Mouse (Mus musculus) embryonic facial prominence, embryonic 15.5 days (tissue): ENCODE results near the gene Plvap. TPM values are rescaled to one million over a fixed set of nuclear protein-coding genes. Genes with fewer than 3 reads are reported as not detected.

ENCODE experiments used
- ATAC-seq: fragments of 200-750 bp; cut with Nextera tagmentation; 2 replicates; pipeline ENCODE4 v1.8.0; 2017; ENCODE audit warnings: low read depth, moderate TSS enrichment; ENCODE audit not compliant: insufficient number of reproducible peaks, low FRiP score, low TSS enrichment
- H3K27ac ChIP-seq: fragments of 300-500 bp; sonication (generic); replicated peaks from 2 replicates; pipeline ENCODE4 v1.5.1; 2015; ENCODE audit warnings: mild to moderate bottlenecking, inconsistent platforms
- H3K27me3 ChIP-seq: fragments of 300-500 bp; sonication (generic); 2 replicates; pipeline ENCODE4 v1.6.1; 2015; ENCODE audit warnings: inconsistent platforms
- H3K36me3 ChIP-seq: fragments of 300-500 bp; sonication (generic); 2 replicates; pipeline ENCODE4 v1.6.1; 2015; ENCODE audit warnings: mild to moderate bottlenecking, inconsistent platforms
- H3K4me1 ChIP-seq: fragments of 300-500 bp; sonication (generic); 2 replicates; pipeline ENCODE4 v1.6.1; 2015; ENCODE audit warnings: inconsistent platforms
- H3K4me2 ChIP-seq: fragments of 300-500 bp; sonication (generic); replicated peaks from 2 replicates; pipeline ENCODE4 v1.6.1; 2015; ENCODE audit warnings: mild to moderate bottlenecking, inconsistent platforms
- H3K4me3 ChIP-seq: fragments of 300-500 bp; sonication (generic); replicated peaks from 2 replicates; pipeline ENCODE4 v1.5.1; 2015; ENCODE audit warnings: mild to moderate bottlenecking, inconsistent platforms
- H3K9ac ChIP-seq: fragments of 300-500 bp; sonication (generic); 2 replicates; pipeline ENCODE4 v1.6.1; 2015; ENCODE audit warnings: inconsistent platforms
- H3K9me3 ChIP-seq: fragments of 300-500 bp; sonication (generic); replicated peaks from 2 replicates; pipeline ENCODE4 v1.6.1; 2016; ENCODE audit warnings: inconsistent platforms
- WGBS: fragments of 180-500 bp; shearing (Covaris S2); methylation state at CpG from one replicate; pipeline ENCODE4 v1.1.7; 2015; 5-methylcytosine and 5-hydroxymethylcytosine counted together
- polyA plus RNA-seq: library from polyadenylated mRNA; unstranded; fragments of >200 nt; fragmentation: Nextera tagmentation; extraction: Ambion mirVana; gene quantifications from 2 replicates; pipeline ENCODE4 v1.2.1, GENCODE M21; 2015

The Plvap gene
- polyA plus RNA-seq: 61.4 and 62.8 TPM in 2 replicates

DNA sequence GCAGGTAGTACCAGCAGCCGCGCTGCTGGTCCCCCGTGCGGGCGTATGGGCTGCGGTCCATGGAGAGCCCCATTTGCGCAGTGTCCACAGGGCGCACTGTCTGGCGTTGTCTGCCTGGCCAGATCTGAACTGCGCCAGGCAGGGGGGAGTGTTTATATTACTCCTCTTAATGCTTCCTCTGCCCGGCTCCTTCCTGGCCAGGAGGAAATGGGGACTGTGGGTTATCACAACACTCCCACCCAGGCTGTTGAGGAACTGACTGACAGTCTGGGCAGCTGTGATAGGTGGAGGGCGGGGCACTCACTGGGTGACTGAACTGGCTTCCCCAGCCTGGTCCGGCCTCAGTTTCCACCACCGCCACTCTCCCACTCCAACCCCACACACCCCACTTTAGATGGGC, at the start of gene Plvap:
Gene Plvap, minus strand, starts transcription at position 109 of the 400 bp plus-strand sequence.
- Histone ChIP-seq H3K9ac (no peak within 1 kb of the TSS), H3K9me3 (no peaks in the 10 kb centered on the region), H3K27ac (no peak within 1 kb of the TSS), H3K4me3 (0 out of 2 replicates have a peak within 1 kb of the TSS, but pooled peaks have one; percentile 8), H3K4me1 (peaks cover 14% of the 10 kb centered on the region), H3K4me2 (no peak within 1 kb of the TSS), H3K36me3 (no peaks in the 10 kb centered on the region), H3K27me3 (peaks cover 38% of the 10 kb centered on the region)
- WGBS: 60% methylated on average over 14 of the region's 14 CpGs
- no peak for ATAC-seq

- no peak for ATAC-seq
- Histone ChIP-seq H3K4me3 (no peak overlapping the region), H3K4me1 (peaks cover 24% of the 10 kb centered on the region), H3K27me3 (peaks cover 69% of the 10 kb centered on the region), H3K9ac (no peak overlapping the region), H3K9me3 (0 out of 2 replicates have a peak, but pooled peaks cover 5% of the 10 kb centered on the region), H3K36me3 (no peaks in the 10 kb centered on the region), H3K27ac (no peak overlapping the region), H3K4me2 (no peak overlapping the region)
- WGBS: 86% methylated on average over 5 of the region's 5 CpGs
Observed at GRCm38 (mm10) chr8:71560765-71561164, 49.2 kb upstream of the Plvap start.

- no peak for ATAC-seq
- Histone ChIP-seq H3K4me1 (peaks cover 24% of the 10 kb centered on the region), H3K4me2 (no peak overlapping the region), H3K9ac (no peak overlapping the region), H3K4me3 (no peak overlapping the region), H3K36me3 (no peaks in the 10 kb centered on the region), H3K27ac (no peak overlapping the region), H3K9me3 (0 out of 2 replicates have a peak, but pooled peaks cover 5% of the 10 kb centered on the region), H3K27me3 (peaks cover 69% of the 10 kb centered on the region)
- WGBS: 77% methylated on average over 3 of the region's 3 CpGs
Observed at GRCm38 (mm10) chr8:71560071-71560470, 48.5 kb upstream of the Plvap start.

DNA sequence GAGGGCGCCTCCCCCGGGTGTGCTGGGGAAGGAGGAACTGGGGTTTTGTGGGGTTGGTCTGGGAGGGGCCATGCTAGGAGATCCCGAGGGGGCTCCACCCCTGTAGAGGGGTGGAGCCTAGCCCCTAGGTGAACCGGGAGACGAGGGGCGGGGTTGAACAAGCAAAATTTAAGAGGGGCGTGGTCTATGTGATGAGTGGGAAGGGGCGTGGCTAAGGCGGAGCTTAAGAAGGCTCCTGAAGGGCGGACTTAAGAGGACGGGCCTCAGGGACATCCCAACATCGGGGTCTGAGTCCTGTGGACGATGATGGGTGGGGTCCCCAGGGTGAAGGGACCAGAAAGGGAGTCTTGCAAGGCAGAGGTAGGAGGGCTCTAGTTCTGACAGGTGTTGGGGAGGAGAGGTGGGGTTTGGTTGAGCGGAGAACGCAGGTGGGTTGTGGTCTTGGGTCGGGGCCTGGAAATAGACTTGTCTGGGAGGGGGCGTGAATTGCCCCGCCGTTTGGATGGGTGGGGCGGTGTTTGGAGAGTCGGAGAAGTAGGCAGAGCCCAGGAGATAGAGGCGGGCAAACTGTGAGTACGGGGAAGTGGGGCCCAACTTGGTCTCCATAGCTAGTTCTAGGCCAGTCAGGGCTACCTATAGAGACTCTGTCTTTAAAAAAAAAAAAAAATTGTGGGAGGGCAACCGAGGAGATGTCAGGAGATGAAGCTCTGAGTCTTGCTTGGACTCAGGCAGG, 47.6 kb upstream of the Plvap start:
- H3K27me3 ChIP-seq: peaks cover 69% of the 10 kb centered on the region
- peaks cover 24% of the 10 kb centered on the region for H3K4me1 ChIP-seq
- 2% methylated on average over 24 of the region's 24 CpGs for WGBS
- H3K4me3 ChIP-seq: peak overlapping the region; percentile 43
- H3K4me2 ChIP-seq: peak overlapping the region; percentile 70
- 0 out of 2 replicates have a peak, but pooled peaks cover 2% of the 10 kb centered on the region for H3K9me3 ChIP-seq
- H3K27ac ChIP-seq: no peak overlapping the region
- peak; percentile 17; the same call in 1 of the 2 replicates for ATAC-seq
- H3K9ac ChIP-seq: no peak overlapping the region
- H3K36me3 ChIP-seq: no peaks in the 10 kb centered on the region

DNA sequence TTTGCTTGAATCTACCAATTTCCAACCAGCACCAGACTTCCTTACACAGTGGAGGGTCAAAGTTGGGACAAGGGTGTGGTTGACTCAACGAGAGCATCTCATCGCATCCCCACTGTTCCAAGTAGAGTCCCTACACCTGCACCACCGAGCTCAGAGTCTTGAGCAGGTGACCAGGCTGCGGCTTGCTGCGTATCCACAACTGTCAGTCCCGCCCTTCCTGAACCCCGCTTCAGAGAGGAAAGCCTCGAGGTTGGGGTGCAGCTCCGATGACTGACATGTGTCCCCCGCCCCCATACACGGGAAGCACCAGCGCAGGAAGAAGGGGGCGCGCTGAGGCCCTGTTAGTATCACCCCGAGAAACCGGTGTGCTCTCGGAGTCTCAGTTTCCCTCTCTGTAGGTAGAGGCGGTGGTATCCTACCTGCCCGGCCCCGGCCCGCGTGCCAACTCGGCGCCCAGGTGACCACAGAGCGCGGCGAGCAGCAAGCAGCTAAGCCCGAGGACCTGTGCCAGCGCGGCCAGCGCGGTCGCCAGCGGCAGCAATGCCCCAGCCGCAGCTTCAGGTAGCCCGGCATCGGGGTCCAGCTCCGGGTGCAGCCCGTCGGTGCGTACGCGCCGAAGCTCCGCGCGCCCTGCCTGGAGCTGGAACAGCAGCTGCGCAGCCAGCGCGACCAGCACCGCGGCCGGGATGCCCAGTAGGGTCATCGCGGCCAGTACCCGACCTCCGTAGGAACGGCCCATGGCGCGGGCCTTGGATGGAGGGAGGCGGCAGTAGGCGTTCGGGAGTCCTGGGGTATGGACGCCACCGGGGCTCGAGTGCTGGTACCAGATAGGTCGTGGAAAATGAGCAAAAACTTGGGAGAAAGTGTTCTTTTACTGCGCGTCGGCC, 46.8 kb upstream of the Plvap start, which contains the start of gene Tmem221:
Gene Tmem221, minus strand, starts transcription at position 801 of the 887 bp plus-strand sequence.
- H3K27ac ChIP-seq: no peak within 1 kb of the TSS
- peak within 1 kb of the TSS; percentile 43 for H3K4me3 ChIP-seq
- H3K36me3 ChIP-seq: no peaks in the 10 kb centered on the region
- peaks cover 69% of the 10 kb centered on the region for H3K27me3 ChIP-seq
- H3K9me3 ChIP-seq: no peaks in the 10 kb centered on the region
- H3K4me1 ChIP-seq: peaks cover 24% of the 10 kb centered on the region
- 0 out of 2 replicates have a peak within 1 kb of the TSS, but pooled peaks have one; percentile 1 for H3K9ac ChIP-seq
- ATAC-seq: no peak
- H3K4me2 ChIP-seq: peak within 1 kb of the TSS; percentile 70
- WGBS: 3% methylated on average over 70 of the region's 70 CpGs

DNA sequence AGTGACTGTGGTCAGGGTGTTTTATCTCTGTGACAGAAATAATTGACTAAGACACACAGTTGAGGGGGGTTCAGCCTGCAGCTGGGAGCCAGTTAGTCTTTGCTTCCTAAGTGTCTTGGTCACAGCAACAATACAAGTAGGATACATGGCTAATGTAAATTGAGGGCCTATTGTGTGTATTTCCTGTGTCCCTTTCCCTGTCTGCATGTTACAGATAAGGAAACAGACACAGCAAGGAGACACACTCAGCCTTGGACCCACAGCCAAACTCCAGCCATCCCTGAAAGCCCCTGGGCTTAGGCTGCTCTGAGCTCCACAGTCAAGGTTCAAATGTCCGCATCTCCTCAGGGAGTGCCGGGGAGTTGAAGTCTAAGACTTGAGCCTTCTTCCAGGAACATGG, 43.1 kb upstream of the Plvap start:
- no peak overlapping the region for H3K27ac ChIP-seq
- 75% methylated on average over 2 of the region's 2 CpGs for WGBS
- H3K27me3 ChIP-seq: peaks cover 34% of the 10 kb centered on the region
- peaks cover 15% of the 10 kb centered on the region for H3K4me1 ChIP-seq
- no peak overlapping the region for H3K4me3 ChIP-seq
- no peak for ATAC-seq
- H3K9me3 ChIP-seq: no peaks in the 10 kb centered on the region
- no peak overlapping the region for H3K4me2 ChIP-seq
- no peak overlapping the region for H3K9ac ChIP-seq
- H3K36me3 ChIP-seq: no peaks in the 10 kb centered on the region

- 56% methylated on average over 6 of the region's 6 CpGs for WGBS
- Histone ChIP-seq H3K4me2 (no peak overlapping the region), H3K9me3 (no peaks in the 10 kb centered on the region), H3K4me3 (no peak overlapping the region), H3K4me1 (peaks cover 12% of the 10 kb centered on the region), H3K27me3 (peaks cover 28% of the 10 kb centered on the region), H3K36me3 (no peaks in the 10 kb centered on the region), H3K27ac (no peak overlapping the region), H3K9ac (no peak overlapping the region)
- ATAC-seq: no peak
Observed at GRCm38 (mm10) chr8:71554001-71554400, 42.4 kb upstream of the Plvap start.

DNA sequence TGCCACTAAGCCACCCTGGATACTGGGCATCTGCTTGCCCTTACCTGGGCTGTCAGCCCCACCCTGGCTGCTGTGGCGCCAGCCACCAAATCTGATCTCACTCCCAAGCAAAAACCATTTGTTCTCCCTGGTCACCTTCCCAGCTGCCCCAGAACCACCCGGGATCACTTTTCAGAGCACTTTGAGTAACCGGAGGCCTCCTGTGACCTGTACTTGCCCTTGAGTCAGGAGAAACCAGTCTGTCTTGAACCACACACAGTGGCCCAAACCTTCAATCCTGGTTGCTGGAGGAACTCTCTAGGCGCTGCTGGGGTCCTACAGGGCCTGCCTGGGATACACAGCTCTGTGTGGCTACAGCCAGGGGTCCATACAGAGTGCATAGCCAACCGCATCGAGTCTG, 41.2 kb upstream of the Plvap start:
- H3K4me1 ChIP-seq: no peaks in the 10 kb centered on the region
- 39% methylated on average over 6 of the region's 6 CpGs for WGBS
- ATAC-seq: no peak
- H3K27ac ChIP-seq: no peak overlapping the region
- no peaks in the 10 kb centered on the region for H3K9me3 ChIP-seq
- H3K27me3 ChIP-seq: peaks cover 16% of the 10 kb centered on the region
- peaks cover 10% of the 10 kb centered on the region for H3K36me3 ChIP-seq
- H3K4me3 ChIP-seq: no peak overlapping the region
- H3K9ac ChIP-seq: no peak overlapping the region
- no peak overlapping the region for H3K4me2 ChIP-seq

GRCm38 (mm10) chr8:71550754-71551153, 39.2 kb upstream of the Plvap start:
- no peaks in the 10 kb centered on the region for H3K9me3 ChIP-seq
- no peak overlapping the region for H3K27ac ChIP-seq
- H3K4me2 ChIP-seq: no peak overlapping the region
- H3K4me3 ChIP-seq: no peak overlapping the region
- H3K27me3 ChIP-seq: no peaks in the 10 kb centered on the region
- ATAC-seq: no peak
- 59% methylated on average over 7 of the region's 7 CpGs for WGBS
- H3K4me1 ChIP-seq: no peaks in the 10 kb centered on the region
- no peak overlapping the region for H3K9ac ChIP-seq
- H3K36me3 ChIP-seq: peaks cover 24% of the 10 kb centered on the region

GRCm38 (mm10) chr8:71547590-71547989, 36.0 kb upstream of the Plvap start:
- peaks cover 10% of the 10 kb centered on the region for H3K4me1 ChIP-seq
- H3K9ac ChIP-seq: no peak overlapping the region
- no peak overlapping the region for H3K4me3 ChIP-seq
- H3K27ac ChIP-seq: no peak overlapping the region
- H3K36me3 ChIP-seq: peaks cover 31% of the 10 kb centered on the region
- no peak overlapping the region for H3K4me2 ChIP-seq
- 82% methylated on average over 7 of the region's 7 CpGs for WGBS
- no peaks in the 10 kb centered on the region for H3K27me3 ChIP-seq
- ATAC-seq: no peak
- no peaks in the 10 kb centered on the region for H3K9me3 ChIP-seq

DNA sequence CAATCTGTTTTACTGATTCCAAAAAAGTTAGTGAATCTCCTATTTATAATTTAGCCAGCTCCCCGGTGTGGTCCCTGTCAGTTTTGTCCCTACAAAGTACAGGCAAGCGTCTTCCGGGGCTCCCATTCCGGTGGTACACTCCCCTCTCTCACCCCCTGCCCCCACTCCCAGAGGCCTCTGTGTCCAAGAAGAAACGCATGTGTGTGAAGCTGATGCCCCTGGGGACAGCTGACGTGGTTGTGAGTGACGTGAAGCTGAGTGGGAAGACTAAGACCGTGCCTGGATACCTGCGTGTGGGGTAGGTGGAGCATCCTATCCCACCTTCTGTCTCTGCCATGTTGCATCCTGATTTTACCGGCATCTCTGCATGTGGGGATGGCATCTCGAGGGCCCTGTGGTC, 33.5 kb upstream of the Plvap start:
- H3K36me3 ChIP-seq: peaks cover 31% of the 10 kb centered on the region
- H3K4me3 ChIP-seq: no peak overlapping the region
- H3K4me1 ChIP-seq: peaks cover 10% of the 10 kb centered on the region
- no peaks in the 10 kb centered on the region for H3K27me3 ChIP-seq
- 77% methylated on average over 11 of the region's 11 CpGs for WGBS
- no peaks in the 10 kb centered on the region for H3K9me3 ChIP-seq
- H3K9ac ChIP-seq: no peak overlapping the region
- no peak overlapping the region for H3K27ac ChIP-seq
- no peak overlapping the region for H3K4me2 ChIP-seq
- ATAC-seq: no peak
